Mouse (Mus musculus): ENCODE results near the gene Fam178b. TPM values are rescaled to one million over a fixed set of nuclear protein-coding genes. Genes with fewer than 3 reads are reported as not detected.

The Fam178b gene
- polyA plus RNA-seq, 1 experiment from 2014 or later, result 1.3 TPM

DNA sequence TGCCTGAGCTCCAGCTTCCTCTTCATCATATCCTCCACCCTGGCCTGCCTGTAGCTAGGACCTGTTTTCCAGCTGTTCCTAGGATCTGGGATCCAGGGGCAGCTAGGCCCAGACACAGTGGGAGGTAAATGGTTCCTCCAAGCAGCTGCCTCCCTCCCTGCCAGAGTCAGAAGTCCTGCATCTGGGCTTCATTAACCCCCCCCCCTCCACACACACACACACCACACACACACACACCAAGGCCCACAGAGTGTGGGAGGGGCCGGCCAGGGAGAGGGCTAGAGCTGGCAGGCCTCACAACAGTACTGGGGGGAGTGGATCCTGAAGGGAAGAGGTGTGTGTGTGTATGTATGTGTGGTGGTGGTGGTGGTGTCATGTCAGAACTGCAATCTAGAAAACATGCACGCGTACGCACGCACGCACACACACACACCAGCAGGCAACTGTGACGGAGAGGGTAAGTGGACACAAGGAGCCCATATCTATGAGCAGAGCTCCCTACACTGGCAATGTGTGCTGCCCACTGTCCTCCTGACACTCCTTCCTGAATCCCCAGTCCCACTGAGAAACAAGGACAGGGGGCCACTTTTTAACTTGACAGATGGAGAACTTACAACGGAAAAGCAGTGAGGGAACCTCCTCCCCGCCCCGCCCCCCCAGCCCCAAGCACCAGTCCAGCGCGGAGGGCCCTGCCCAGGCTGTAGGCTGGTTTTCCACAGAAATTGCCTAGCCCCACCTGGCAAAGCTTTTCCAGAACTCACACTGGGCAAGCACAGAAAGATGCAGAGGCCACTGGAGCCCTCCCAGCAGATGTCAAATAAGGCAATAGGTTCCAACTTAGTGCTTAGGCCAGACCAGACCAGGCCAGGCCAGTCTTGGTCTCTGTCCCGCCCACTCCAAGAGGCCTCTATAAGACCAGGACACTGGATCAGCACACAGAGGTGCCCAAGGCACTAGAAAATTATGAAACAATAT lies 94.2 kb downstream of the Fam178b start:
- Histone ChIP-seq H3K9me3 (ENCODE audit: control insufficient read depth, low read length) (no peaks in the 10 kb centered on the region), H3K27ac (ENCODE audit: low read depth, low read length) (peak overlapping the region; percentile 65; the same call in 1 of the 2 replicates), H3K36me3 (ENCODE audit: control insufficient read depth, insufficient read depth, low read length) (no peaks in the 10 kb centered on the region), H3K4me2 (replicated peaks; ENCODE audit: low read depth, low read length) (0 out of 2 replicates have a peak overlapping the region, but pooled peaks have one; percentile 2), H3K4me1 (ENCODE audit: control insufficient read depth, insufficient read depth, low read length) (peaks cover 27% of the 10 kb centered on the region), H3K9ac (ENCODE audit: low read depth, low read length) (peak overlapping the region; percentile 28; the same call in 1 of the 2 replicates), H3K27me3 (ENCODE audit: control insufficient read depth, insufficient read depth, low read length) (no peaks in the 10 kb centered on the region), H3K4me3 (ENCODE audit: low read length) (no peak overlapping the region)
- WGBS, result 54% methylated on average over 13 of the region's 13 CpGs
- peak; percentile 63 for ATAC-seq (ENCODE audit: low FRiP score, low TSS enrichment)

DNA sequence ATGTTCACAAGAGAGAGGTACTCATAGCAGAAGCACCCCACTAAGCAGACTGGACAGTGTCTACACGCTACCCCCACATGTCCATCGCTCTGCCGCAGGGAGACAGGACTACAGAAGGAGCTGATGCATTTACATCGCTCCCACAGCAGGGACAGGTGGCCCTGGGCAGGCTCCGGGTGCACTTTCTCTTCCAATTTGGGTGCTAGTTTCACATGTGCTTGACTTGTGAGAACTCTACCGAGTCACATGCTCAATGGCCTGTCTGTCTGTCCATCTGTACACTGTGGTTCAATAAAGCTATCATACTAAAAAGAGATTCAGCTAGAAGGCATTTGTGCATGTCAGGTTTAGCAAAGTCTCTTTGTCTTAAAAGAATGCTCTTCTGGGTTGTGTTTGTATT lies 95.1 kb downstream of the Fam178b start:
- 0 out of 2 replicates have a peak overlapping the region, but pooled peaks have one; percentile 28 for H3K9ac ChIP-seq (ENCODE audit: low read depth, low read length)
- H3K36me3 ChIP-seq (ENCODE audit: control insufficient read depth, insufficient read depth, low read length), result no peaks in the 10 kb centered on the region
- H3K27ac ChIP-seq (ENCODE audit: low read depth, low read length), result no peak overlapping the region
- no peaks in the 10 kb centered on the region for H3K27me3 ChIP-seq (ENCODE audit: control insufficient read depth, insufficient read depth, low read length)
- H3K4me1 ChIP-seq (ENCODE audit: control insufficient read depth, insufficient read depth, low read length), result peaks cover 25% of the 10 kb centered on the region
- no peak overlapping the region for H3K4me2 ChIP-seq (replicated peaks; ENCODE audit: low read depth, low read length)
- H3K9me3 ChIP-seq (ENCODE audit: control insufficient read depth, low read length), result no peaks in the 10 kb centered on the region
- H3K4me3 ChIP-seq (ENCODE audit: low read length), result no peak overlapping the region
- ATAC-seq (ENCODE audit: low FRiP score, low TSS enrichment), result no peak
- WGBS, result 94% methylated on average over 6 of the region's 6 CpGs

DNA sequence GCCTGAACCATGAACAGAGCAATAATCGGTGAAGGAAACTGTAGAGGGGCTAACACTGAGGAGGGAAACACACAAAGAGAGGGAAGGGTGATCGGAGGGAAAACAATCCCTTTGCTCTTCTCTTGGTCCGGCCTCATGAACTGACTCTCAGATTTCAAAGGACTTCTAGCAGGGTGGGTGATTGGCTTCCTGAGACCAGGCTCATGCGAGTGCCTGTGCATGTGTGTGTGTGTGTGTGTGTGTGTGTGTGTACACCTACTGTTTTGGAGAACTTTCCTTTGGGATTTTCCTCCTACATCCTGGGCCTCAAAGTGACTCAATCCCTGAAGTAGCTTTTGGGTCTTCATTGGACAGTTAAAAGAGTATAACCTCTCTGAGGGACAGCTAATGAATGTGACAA lies 96.7 kb downstream of the Fam178b start:
- Histone ChIP-seq H3K4me3 (ENCODE audit: low read length) (no peak overlapping the region), H3K36me3 (ENCODE audit: control insufficient read depth, insufficient read depth, low read length) (no peaks in the 10 kb centered on the region), H3K4me1 (ENCODE audit: control insufficient read depth, insufficient read depth, low read length) (peaks cover 20% of the 10 kb centered on the region), H3K27me3 (ENCODE audit: control insufficient read depth, insufficient read depth, low read length) (no peaks in the 10 kb centered on the region), H3K9me3 (ENCODE audit: control insufficient read depth, low read length) (no peaks in the 10 kb centered on the region), H3K27ac (ENCODE audit: low read depth, low read length) (peak overlapping the region; percentile 48; the same call in 1 of the 2 replicates), H3K4me2 (replicated peaks; ENCODE audit: low read depth, low read length) (no peak overlapping the region), H3K9ac (ENCODE audit: low read depth, low read length) (no peak overlapping the region)
- 0 out of 2 replicates have a peak, but pooled peaks have one; percentile 34 for ATAC-seq (ENCODE audit: low FRiP score, low TSS enrichment)
- WGBS, result 15% methylated on average over 4 of the region's 4 CpGs

DNA sequence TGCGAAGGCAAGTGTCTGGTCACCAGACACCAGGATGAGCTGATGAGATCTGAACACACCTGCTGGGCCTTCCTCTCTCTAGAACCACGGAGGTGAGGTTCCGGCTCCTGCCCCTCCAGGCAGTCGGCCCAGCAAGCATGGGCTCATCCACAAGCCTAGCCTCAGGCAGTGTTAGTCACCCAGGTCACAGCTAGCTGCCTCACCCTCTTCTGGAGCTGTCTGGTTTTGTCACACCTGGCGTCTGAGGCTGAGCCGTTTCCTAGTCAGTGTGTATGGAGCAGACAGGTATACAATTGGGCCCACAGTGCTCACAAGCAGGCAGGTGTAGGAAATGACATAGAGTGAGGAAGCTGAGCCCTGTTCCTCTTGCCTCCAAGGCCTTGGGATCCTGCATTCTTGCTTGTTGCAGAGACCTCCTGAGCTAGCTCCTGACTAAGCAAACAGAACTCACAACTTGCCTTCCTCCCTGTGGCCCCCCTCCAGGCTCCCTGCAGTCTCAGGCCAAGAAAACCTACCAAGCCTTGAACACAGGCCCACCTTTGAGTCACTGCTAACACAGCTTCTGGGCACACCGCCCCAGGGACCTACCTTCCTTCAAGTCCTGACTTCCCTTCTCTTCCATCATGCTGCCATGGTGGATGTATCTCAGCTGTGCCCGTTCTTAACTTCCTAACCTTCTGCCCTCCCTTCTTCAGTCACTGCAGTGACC lies 99.4 kb downstream of the Fam178b start:
- no peak for ATAC-seq (ENCODE audit: low FRiP score, low TSS enrichment)
- H3K4me1 ChIP-seq (ENCODE audit: control insufficient read depth, insufficient read depth, low read length), result peaks cover 33% of the 10 kb centered on the region
- no peak overlapping the region for H3K27ac ChIP-seq (ENCODE audit: low read depth, low read length)

DNA sequence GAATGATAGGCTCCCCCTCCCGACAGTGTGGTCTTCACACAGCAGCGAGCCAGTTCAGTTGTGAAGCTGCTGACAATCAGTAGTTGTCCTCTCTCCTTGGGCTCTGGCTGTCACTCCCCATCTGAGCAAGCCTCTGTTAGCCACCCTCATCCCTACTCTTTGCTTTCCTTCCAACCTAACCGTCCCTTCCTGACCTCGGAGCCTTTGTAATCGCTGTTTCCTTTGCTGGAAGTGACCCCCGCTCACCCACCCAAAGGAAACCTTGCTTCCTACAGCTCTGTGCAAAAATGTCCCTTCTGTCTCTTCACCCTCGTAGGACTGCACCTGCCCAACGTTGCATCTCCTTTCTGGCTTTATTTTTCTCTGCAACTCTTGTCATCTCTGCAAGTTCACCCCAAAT lies 100.8 kb downstream of the Fam178b start:
- Histone ChIP-seq H3K36me3 (ENCODE audit: control insufficient read depth, insufficient read depth, low read length) (no peaks in the 10 kb centered on the region), H3K4me1 (ENCODE audit: control insufficient read depth, insufficient read depth, low read length) (peaks cover 31% of the 10 kb centered on the region), H3K4me3 (ENCODE audit: low read length) (no peak overlapping the region), H3K27me3 (ENCODE audit: control insufficient read depth, insufficient read depth, low read length) (no peaks in the 10 kb centered on the region), H3K4me2 (replicated peaks; ENCODE audit: low read depth, low read length) (no peak overlapping the region), H3K27ac (ENCODE audit: low read depth, low read length) (no peak overlapping the region), H3K9me3 (ENCODE audit: control insufficient read depth, low read length) (no peaks in the 10 kb centered on the region), H3K9ac (ENCODE audit: low read depth, low read length) (no peak overlapping the region)
- ATAC-seq (ENCODE audit: low FRiP score, low TSS enrichment), result no peak
- WGBS, result 71% methylated on average over 8 of the region's 8 CpGs

More for the DNA sequence above, 99.4 kb downstream of the Fam178b start:
- Histone ChIP-seq H3K27me3 (ENCODE audit: control insufficient read depth, insufficient read depth, low read length) (no peaks in the 10 kb centered on the region), H3K4me2 (replicated peaks; ENCODE audit: low read depth, low read length) (no peak overlapping the region), H3K9me3 (ENCODE audit: control insufficient read depth, low read length) (no peaks in the 10 kb centered on the region), H3K4me3 (ENCODE audit: low read length) (no peak overlapping the region), H3K9ac (ENCODE audit: low read depth, low read length) (no peak overlapping the region), H3K36me3 (ENCODE audit: control insufficient read depth, insufficient read depth, low read length) (no peaks in the 10 kb centered on the region)
- WGBS, result 76% methylated on average over 8 of the region's 8 CpGs

DNA sequence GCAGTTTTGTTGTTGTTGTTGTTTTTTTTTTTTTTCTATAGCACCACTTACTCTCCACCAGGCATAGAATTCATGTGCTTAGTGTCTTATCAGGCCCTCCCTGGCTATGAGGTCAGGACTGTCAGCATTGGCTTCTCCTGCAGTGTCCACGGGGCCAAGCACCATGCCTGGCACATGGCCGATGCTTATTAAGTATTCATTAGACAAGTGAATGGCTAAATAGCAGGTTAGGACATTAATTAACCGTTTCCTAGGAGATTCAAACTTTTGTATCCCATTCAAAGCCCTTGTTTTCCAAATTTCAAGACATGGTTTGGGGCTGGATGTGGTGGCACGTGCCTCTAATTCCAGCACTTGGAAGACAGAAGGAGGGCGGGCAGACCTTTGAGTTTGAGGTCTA lies 101.7 kb downstream of the Fam178b start:
- Histone ChIP-seq H3K4me1 (ENCODE audit: control insufficient read depth, insufficient read depth, low read length) (peaks cover 38% of the 10 kb centered on the region), H3K27me3 (ENCODE audit: control insufficient read depth, insufficient read depth, low read length) (no peaks in the 10 kb centered on the region), H3K4me3 (ENCODE audit: low read length) (no peak overlapping the region), H3K27ac (ENCODE audit: low read depth, low read length) (peak overlapping the region; percentile 96; the same call in 1 of the 2 replicates), H3K9ac (ENCODE audit: low read depth, low read length) (no peak overlapping the region), H3K4me2 (replicated peaks; ENCODE audit: low read depth, low read length) (no peak overlapping the region), H3K9me3 (ENCODE audit: control insufficient read depth, low read length) (no peaks in the 10 kb centered on the region), H3K36me3 (ENCODE audit: control insufficient read depth, insufficient read depth, low read length) (no peaks in the 10 kb centered on the region)
- no peak for ATAC-seq (ENCODE audit: low FRiP score, low TSS enrichment)
- 70% methylated on average over 5 of the region's 5 CpGs for WGBS

DNA sequence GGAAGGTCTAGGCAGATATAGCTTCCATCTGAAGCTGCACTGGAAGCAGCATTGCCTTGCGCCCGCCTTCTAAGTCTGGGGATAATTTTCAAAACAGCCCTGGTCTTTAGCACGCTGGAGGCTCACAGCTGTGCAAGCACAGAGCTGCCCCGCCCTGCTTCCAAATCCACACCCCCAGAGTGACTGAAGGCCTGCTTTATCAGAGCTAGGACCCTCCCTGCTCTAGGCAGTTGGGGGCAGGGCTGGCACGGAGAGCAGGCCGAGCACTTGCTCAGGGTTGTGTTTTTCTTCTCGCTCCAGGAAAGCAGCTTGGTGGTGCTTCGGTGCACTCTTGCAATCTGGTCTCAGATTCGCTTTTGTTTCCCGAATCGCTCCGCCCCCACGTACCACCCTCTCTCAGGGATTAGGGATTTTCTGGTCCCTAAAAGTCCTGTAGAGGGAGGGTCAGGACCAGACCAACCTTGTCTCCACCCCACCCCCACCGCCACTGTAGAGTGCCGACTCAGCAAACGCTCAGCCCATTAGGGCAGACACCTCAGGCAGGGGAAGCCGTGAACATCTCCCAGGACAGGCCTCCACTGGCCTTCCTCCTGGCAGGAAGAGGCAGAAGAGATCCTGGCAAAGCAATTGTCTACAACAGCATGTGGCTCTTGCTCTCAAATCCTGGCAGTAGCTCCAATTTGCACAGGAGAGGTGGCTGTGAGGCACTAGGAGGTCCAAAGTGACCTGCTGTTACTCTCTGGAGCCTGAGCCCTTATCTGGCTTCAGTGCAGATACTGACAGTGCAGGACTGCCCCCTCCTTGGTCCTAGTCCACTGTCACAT lies 102.4 kb downstream of the Fam178b start:
- peak overlapping the region; percentile 15 for H3K4me3 ChIP-seq (ENCODE audit: low read length)
- peaks cover 35% of the 10 kb centered on the region for H3K4me1 ChIP-seq (ENCODE audit: control insufficient read depth, insufficient read depth, low read length)
- no peaks in the 10 kb centered on the region for H3K27me3 ChIP-seq (ENCODE audit: control insufficient read depth, insufficient read depth, low read length)
- ATAC-seq (ENCODE audit: low FRiP score, low TSS enrichment), result peak; percentile 94
- H3K9me3 ChIP-seq (ENCODE audit: control insufficient read depth, low read length), result no peaks in the 10 kb centered on the region
- H3K36me3 ChIP-seq (ENCODE audit: control insufficient read depth, insufficient read depth, low read length), result no peaks in the 10 kb centered on the region
- peak overlapping the region; percentile 40 for H3K4me2 ChIP-seq (replicated peaks; ENCODE audit: low read depth, low read length)
- peak overlapping the region; percentile 96 for H3K27ac ChIP-seq (ENCODE audit: low read depth, low read length)
- WGBS, result 4% methylated on average over 17 of the region's 17 CpGs
- peak overlapping the region; percentile 46 for H3K9ac ChIP-seq (ENCODE audit: low read depth, low read length)

DNA sequence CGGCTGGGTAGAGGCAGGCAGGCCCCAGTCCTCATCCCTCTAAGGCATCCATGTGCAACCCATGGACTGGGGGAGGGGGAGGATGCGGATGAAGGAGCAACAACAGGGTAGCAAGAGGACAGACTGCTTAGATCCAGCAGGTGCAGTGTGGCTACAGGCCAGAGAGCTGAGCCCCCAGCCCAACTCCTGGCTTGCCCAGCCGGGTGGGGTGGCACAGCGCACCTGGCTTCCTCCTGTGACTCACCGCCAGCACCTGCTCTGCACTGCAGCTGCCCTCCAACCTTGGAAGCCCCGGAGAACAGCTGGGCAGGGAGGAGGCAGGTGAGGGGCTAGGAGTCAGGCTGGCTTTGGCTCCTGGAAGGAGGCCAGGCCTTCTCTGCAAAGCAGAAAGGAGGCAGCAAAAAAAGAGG lies 103.0 kb downstream of the Fam178b start:
- Histone ChIP-seq H3K27ac (ENCODE audit: low read depth, low read length) (peak overlapping the region; percentile 96), H3K4me2 (replicated peaks; ENCODE audit: low read depth, low read length) (peak overlapping the region; percentile 40), H3K27me3 (ENCODE audit: control insufficient read depth, insufficient read depth, low read length) (no peaks in the 10 kb centered on the region), H3K9ac (ENCODE audit: low read depth, low read length) (peak overlapping the region; percentile 46), H3K9me3 (ENCODE audit: control insufficient read depth, low read length) (no peaks in the 10 kb centered on the region), H3K4me3 (ENCODE audit: low read length) (peak overlapping the region; percentile 15; the same call in 1 of the 2 replicates), H3K36me3 (ENCODE audit: control insufficient read depth, insufficient read depth, low read length) (no peaks in the 10 kb centered on the region), H3K4me1 (ENCODE audit: control insufficient read depth, insufficient read depth, low read length) (peaks cover 38% of the 10 kb centered on the region)
- peak; percentile 75 for ATAC-seq (ENCODE audit: low FRiP score, low TSS enrichment)
- 17% methylated on average over 6 of the region's 6 CpGs for WGBS

All from kidney, embryonic 14.5 days (tissue).